ENCODE assay signal across 8 mouse cellular contexts in genomic region chr7:60004606-60005330, GRCm38 (mm10). TPM values are rescaled to one million over a fixed set of nuclear protein-coding genes. Genes with fewer than 3 reads are reported as not detected.
DNase-seq lines count a peak whose midpoint lies in the region; ATAC-seq lines count a peak whose summit lies in the region.

Gene Snurf (minus strand): TSS chr7:60005049.
Gene Gm38393 (minus strand): TSS chr7:60005064.

- no peak within 1 kb of the TSS for H3K27ac ChIP-seq in brown adipose tissue, adult 24 weeks (replicated peaks; ENCODE audit: low read depth, low read length)
- peak within 1 kb of the TSS; percentile 91 for H3K27ac ChIP-seq in forebrain, embryonic 12.5 days
- H3K27ac ChIP-seq in heart, embryonic 15.5 days, result peak within 1 kb of the TSS; percentile 20
- H3K27ac ChIP-seq in liver, embryonic 13.5 days, result peak within 1 kb of the TSS; percentile 53
- peak within 1 kb of the TSS; percentile 89 for H3K27ac ChIP-seq in neural tube, embryonic 15.5 days (replicated peaks)

- WGBS in forebrain, embryonic 12.5 days, result 51% methylated on average over 30 of the region's 30 CpGs
- 42% methylated on average over 30 of the region's 30 CpGs for WGBS in heart, embryonic 15.5 days
- 49% methylated on average over 30 of the region's 30 CpGs for WGBS in liver, embryonic 13.5 days (ENCODE audit: insufficient replicate concordance)
- 49% methylated on average over 30 of the region's 30 CpGs for WGBS in neural tube, embryonic 15.5 days

- DNase-seq in ES-CJ7 (ENCODE audit: low read depth, low spot score), result peak; percentile 84
- peak; percentile 73 to 83 for DNase-seq in kidney, postnatal 25 days
- DNase-seq in liver, embryonic 13.5 days, result peak; percentile 20
- peak; percentile 34 for DNase-seq in urinary bladder, adult 2 months (ENCODE audit: low spot score)

- no peaks in the 10 kb centered on the region for H3K36me3 ChIP-seq in forebrain, embryonic 12.5 days (replicated peaks)
- no peaks in the 10 kb centered on the region for H3K36me3 ChIP-seq in heart, embryonic 15.5 days
- no peaks in the 10 kb centered on the region for H3K36me3 ChIP-seq in liver, embryonic 13.5 days
- H3K36me3 ChIP-seq in neural tube, embryonic 15.5 days, result no peaks in the 10 kb centered on the region

- peak within 1 kb of the TSS; percentile 50 for H3K4me2 ChIP-seq in forebrain, embryonic 12.5 days
- peak within 1 kb of the TSS; percentile 71 for H3K4me2 ChIP-seq in heart, embryonic 15.5 days
- peak within 1 kb of the TSS; percentile 68 for H3K4me2 ChIP-seq in liver, embryonic 13.5 days
- peak within 1 kb of the TSS; percentile 44 for H3K4me2 ChIP-seq in neural tube, embryonic 15.5 days

- H3K4me3 ChIP-seq in brown adipose tissue, adult 24 weeks (ENCODE audit: insufficient read depth, low read depth, low read length), result peak within 1 kb of the TSS; percentile 66
- H3K4me3 ChIP-seq in forebrain, embryonic 12.5 days (replicated peaks), result peak within 1 kb of the TSS; percentile 59
- peak within 1 kb of the TSS; percentile 62 for H3K4me3 ChIP-seq in heart, embryonic 15.5 days
- peak within 1 kb of the TSS; percentile 63 for H3K4me3 ChIP-seq in liver, embryonic 13.5 days (replicated peaks)
- peak within 1 kb of the TSS; percentile 53 for H3K4me3 ChIP-seq in neural tube, embryonic 15.5 days (replicated peaks)

- peak within 1 kb of the TSS; percentile 69 for H3K9ac ChIP-seq in forebrain, embryonic 12.5 days
- peak within 1 kb of the TSS; percentile 46 for H3K9ac ChIP-seq in heart, embryonic 15.5 days
- H3K9ac ChIP-seq in liver, embryonic 13.5 days, result peak within 1 kb of the TSS; percentile 62
- peak within 1 kb of the TSS; percentile 75 for H3K9ac ChIP-seq in neural tube, embryonic 15.5 days (replicated peaks)

- peak; percentile 68 for ATAC-seq in forebrain, embryonic 12.5 days (ENCODE audit: low FRiP score)
- peak; percentile 75 for ATAC-seq in heart, embryonic 15.5 days (replicated peaks; ENCODE audit: insufficient number of reproducible peaks, insufficient read depth, low FRiP score, low read depth)
- ATAC-seq in liver, embryonic 13.5 days (ENCODE audit: low read depth), result peak; percentile 30; the same call in 1 of the 2 replicates
- peak; percentile 74 for ATAC-seq in neural tube, embryonic 15.5 days (ENCODE audit: low FRiP score)

- H3K4me1 ChIP-seq in brown adipose tissue, adult 24 weeks (ENCODE audit: control insufficient read depth, insufficient read depth, insufficient read length, low read length), result no peaks in the 10 kb centered on the region
- H3K4me1 ChIP-seq in forebrain, embryonic 12.5 days, result no peaks in the 10 kb centered on the region
- no peaks in the 10 kb centered on the region for H3K4me1 ChIP-seq in heart, embryonic 15.5 days (replicated peaks)
- peaks cover 9% of the 10 kb centered on the region; the same call in 1 of the 2 replicates for H3K4me1 ChIP-seq in liver, embryonic 13.5 days (replicated peaks)
- H3K4me1 ChIP-seq in neural tube, embryonic 15.5 days, result no peaks in the 10 kb centered on the region

- peaks cover 10% of the 10 kb centered on the region for H3K9me3 ChIP-seq in forebrain, embryonic 12.5 days
- H3K9me3 ChIP-seq in heart, embryonic 15.5 days (replicated peaks), result no peaks in the 10 kb centered on the region; the same call in 1 of the 2 replicates
- no peaks in the 10 kb centered on the region for H3K9me3 ChIP-seq in liver, embryonic 13.5 days (replicated peaks)
- no peaks in the 10 kb centered on the region for H3K9me3 ChIP-seq in neural tube, embryonic 15.5 days (replicated peaks)

- H3K27me3 ChIP-seq in forebrain, embryonic 12.5 days, result no peaks in the 10 kb centered on the region
- H3K27me3 ChIP-seq in heart, embryonic 15.5 days, result no peaks in the 10 kb centered on the region
- H3K27me3 ChIP-seq in liver, embryonic 13.5 days, result no peaks in the 10 kb centered on the region
- H3K27me3 ChIP-seq in neural tube, embryonic 15.5 days (replicated peaks), result no peaks in the 10 kb centered on the region

RNA-seq across cellular contexts. Expression of gene Snurf, which starts in this region (rescaled TPM):
- 31.3 and 45.5 TPM in 2 replicates for polyA plus RNA-seq in brown adipose tissue, adult 24 weeks (2012; ENCODE audit: insufficient read depth, insufficient read length, missing spikeins)
- 147 and 197 TPM in 2 replicates for polyA plus RNA-seq in forebrain, embryonic 12.5 days (2016; fragmentation: Nextera tagmentation; extraction: Ambion mirVana)
- 30.0 and 33.1 TPM in 2 replicates for polyA plus RNA-seq in heart, embryonic 15.5 days (2015; fragmentation: Nextera tagmentation; extraction: Ambion mirVana)
- 6.2 and 9.6 TPM in 2 replicates for polyA plus RNA-seq in liver, embryonic 13.5 days (2015; fragmentation: Nextera tagmentation; extraction: Ambion mirVana)
- 731 and 865 TPM in 2 replicates for polyA plus RNA-seq in neural tube, embryonic 15.5 days (2015; fragmentation: Nextera tagmentation; extraction: Ambion mirVana)
- polyA plus RNA-seq in urinary bladder, adult 2 months (2012; rRNA removed), result not detected in 2 replicates

RNA-seq across cellular contexts. Expression of gene Gm38393, which starts in this region (rescaled TPM):
- polyA plus RNA-seq in brown adipose tissue, adult 24 weeks (2012; ENCODE audit: insufficient read depth, insufficient read length, missing spikeins), result 0.28 and 0.38 TPM in 2 replicates
- polyA plus RNA-seq in forebrain, embryonic 12.5 days (2016; fragmentation: Nextera tagmentation; extraction: Ambion mirVana), result 2.4 and 2.6 TPM in 2 replicates
- polyA plus RNA-seq in heart, embryonic 15.5 days (2015; fragmentation: Nextera tagmentation; extraction: Ambion mirVana), result 0.18 and 0.35 TPM in 2 replicates
- polyA plus RNA-seq in liver, embryonic 13.5 days (2015; fragmentation: Nextera tagmentation; extraction: Ambion mirVana), result 0.08 and 0.14 TPM in 2 replicates
- polyA plus RNA-seq in neural tube, embryonic 15.5 days (2015; fragmentation: Nextera tagmentation; extraction: Ambion mirVana), result 3.5 and 3.8 TPM in 2 replicates
- 0.99 and 1.2 TPM in 2 replicates for polyA plus RNA-seq in urinary bladder, adult 2 months (2012; rRNA removed)

Comparison
In these comparisons a context has a peak if more than half of its experiments do, and no peak if none do; other contexts are left out.
1. DNase-seq: peak in every context shown above with its lines; median percentile 84 in ES-CJ7; 78 in kidney, postnatal 25 days; 34 in urinary bladder, adult 2 months; 20 in liver, embryonic 13.5 days.